24 mouse cellular contexts compared by ENCODE assay signal in genomic region chr8:106597067-106597466, GRCm38 (mm10). TPM values are rescaled to one million over a fixed set of nuclear protein-coding genes. Genes with fewer than 3 reads are reported as not detected.
DNase-seq lines count a peak whose midpoint lies in the region; ATAC-seq and TF ChIP-seq lines count a peak whose summit lies in the region.
"Had no signal": no experiment of that assay in that cellular context is flagged by ENCODE, and none has a peak within 500 bp of the region (broad histone marks: within the 10 kb centered on the region; RNA-seq: fewer than 3 reads in every experiment).

No protein-coding gene starts in this region.

- no peak overlapping the region for H3K4me2 ChIP-seq in liver, embryonic 13.5 days
- peak overlapping the region; percentile 15; the same call in 1 of the 2 replicates for H3K4me2 ChIP-seq in liver, postnatal 0 days (ENCODE audit: low read depth, low read length)
- no peak overlapping the region for H3K4me2 ChIP-seq in hindbrain, embryonic 11.5 days (replicated peaks; ENCODE audit: low read depth, low read length)
- H3K4me2 ChIP-seq: forebrain, embryonic 13.5 days; hindbrain, embryonic 13.5 days had no signal

- H3K9ac ChIP-seq in liver, adult 2 months (ENCODE audit: low read depth, low read length): no peak overlapping the region
- H3K9ac ChIP-seq in liver, embryonic 13.5 days: no peak overlapping the region
- no peak overlapping the region for H3K9ac ChIP-seq in liver, postnatal 0 days (replicated peaks)
- no peak overlapping the region for H3K9ac ChIP-seq in hindbrain, embryonic 11.5 days (ENCODE audit: low read depth, low read length)
- H3K9ac ChIP-seq: forebrain, embryonic 13.5 days; hindbrain, embryonic 13.5 days had no signal

- TF ChIP-seq EP300 in liver, postnatal 0 days (IDR thresholded peaks at IDR 0.05; ENCODE audit: low read depth): no peak

- no peak overlapping the region for H3K27ac ChIP-seq in liver, adult 2 months (replicated peaks; ENCODE audit: insufficient read depth, low read depth, low read length)
- H3K27ac ChIP-seq in liver, embryonic 13.5 days: peak overlapping the region; percentile 73
- peak overlapping the region; percentile 92 for H3K27ac ChIP-seq in liver, postnatal 0 days (ENCODE audit: low read depth)
- no peak overlapping the region for H3K27ac ChIP-seq in hindbrain, embryonic 11.5 days (ENCODE audit: low read depth, low read length)
- H3K27ac ChIP-seq: forebrain, embryonic 10.5 days; forebrain, embryonic 13.5 days; heart, adult 2 months; heart, embryonic 10.5 days; hindbrain, embryonic 13.5 days had no signal

- H3K4me1 ChIP-seq in liver, adult 2 months (ENCODE audit: control insufficient read depth, insufficient read depth, low read length): peaks cover 11% of the 10 kb centered on the region; the same call in 1 of the 2 replicates
- H3K4me1 ChIP-seq in liver, embryonic 13.5 days (replicated peaks): 0 out of 2 replicates have a peak, but pooled peaks cover 2% of the 10 kb centered on the region
- H3K4me1 ChIP-seq in liver, postnatal 0 days (ENCODE audit: insufficient read depth): 0 out of 2 replicates have a peak, but pooled peaks cover 5% of the 10 kb centered on the region
- 0 out of 2 replicates have a peak, but pooled peaks cover 2% of the 10 kb centered on the region for H3K4me1 ChIP-seq in hindbrain, embryonic 11.5 days (replicated peaks; ENCODE audit: control insufficient read depth, insufficient read depth, low read length)
- H3K4me1 ChIP-seq: heart, embryonic 10.5 days; hindbrain, embryonic 13.5 days had no signal

- TF ChIP-seq POLR2A in liver, adult 2 months (IDR thresholded peaks at IDR 0.05; ENCODE audit: extremely low read depth, insufficient read depth, low read length): no peak

- TF ChIP-seq CTCF in liver, adult 2 months (IDR thresholded peaks at IDR 0.05; ENCODE audit: low read depth, low read length): no peak
- TF ChIP-seq CTCF in liver, postnatal 0 days (IDR thresholded peaks at IDR 0.05; ENCODE audit: low read depth): no peak

- H3K4me3 ChIP-seq in liver, adult 2 months (ENCODE audit: insufficient read depth, low read depth, low read length): no peak overlapping the region
- H3K4me3 ChIP-seq in liver, embryonic 13.5 days (replicated peaks): no peak overlapping the region
- no peak overlapping the region for H3K4me3 ChIP-seq in liver, postnatal 0 days (ENCODE audit: low read depth, low read length)
- H3K4me3 ChIP-seq in hindbrain, embryonic 11.5 days (ENCODE audit: low read depth, low read length): no peak overlapping the region
- H3K4me3 ChIP-seq: forebrain, embryonic 10.5 days; forebrain, embryonic 13.5 days; heart, adult 2 months; heart, embryonic 10.5 days; hindbrain, embryonic 13.5 days had no signal

- H3K9me3 ChIP-seq in liver, embryonic 13.5 days (replicated peaks): no peaks in the 10 kb centered on the region
- no peaks in the 10 kb centered on the region for H3K9me3 ChIP-seq in liver, postnatal 0 days (ENCODE audit: low read length)
- no peaks in the 10 kb centered on the region for H3K9me3 ChIP-seq in hindbrain, embryonic 11.5 days (ENCODE audit: control insufficient read depth, low read length)
- H3K9me3 ChIP-seq: forebrain, embryonic 10.5 days; forebrain, embryonic 13.5 days; G1E; heart, embryonic 10.5 days; hindbrain, embryonic 13.5 days had no signal

- peak; percentile 73 for DNase-seq in liver, adult 2 months (ENCODE audit: extremely low read depth, low read depth, low spot score)
- DNase-seq in liver: no peak
- DNase-seq in liver, embryonic 13.5 days: no peak
- no peak for DNase-seq in liver, postnatal 0 days
- no peak for DNase-seq in layer of hippocampus, postnatal 36 days
- no peak for DNase-seq in hindbrain, embryonic 11.5 days (ENCODE audit: low spot score)
- no peak for DNase-seq in neural tube, embryonic 10.5 days (ENCODE audit: extremely low spot score, low spot score)
- DNase-seq: adrenal gland, postnatal 10 days; adrenal gland, postnatal 36 days; B cell, adult 2 months; cerebellum, adult 18-20 months; cerebellum, adult 9-10 months; cerebellum, postnatal 14 days; gastrocnemius, postnatal 10 days; gastrocnemius, postnatal 36 days; heart, adult 2 months had no signal

- WGBS in liver, adult 2 months: 38% methylated on average over 5 of the region's 5 CpGs
- 73% methylated on average over 5 of the region's 5 CpGs for WGBS in liver, embryonic 13.5 days (ENCODE audit: insufficient replicate concordance)
- WGBS in liver, postnatal 0 days (ENCODE audit: insufficient replicate concordance): 65% methylated on average over 5 of the region's 5 CpGs
- 93% methylated on average over 5 of the region's 5 CpGs for WGBS in hindbrain, embryonic 11.5 days

- 0 out of 2 replicates have a peak, but pooled peaks have one; percentile 51 for ATAC-seq in liver, embryonic 13.5 days (ENCODE audit: low read depth)
- peak; percentile 84 for ATAC-seq in liver, postnatal 0 days
- ATAC-seq in hindbrain, embryonic 11.5 days (ENCODE audit: low FRiP score): no peak
- ATAC-seq: forebrain, embryonic 13.5 days; forebrain, embryonic 16.5 days; Patski had no signal

- no peaks in the 10 kb centered on the region for H3K79me2 ChIP-seq in liver, adult 2 months (ENCODE audit: control insufficient read depth, insufficient read depth, low read length)

- no peaks in the 10 kb centered on the region for H3K36me3 ChIP-seq in liver, adult 2 months (ENCODE audit: control insufficient read depth, insufficient read depth, low read length)
- no peaks in the 10 kb centered on the region for H3K36me3 ChIP-seq in liver, embryonic 13.5 days
- no peaks in the 10 kb centered on the region for H3K36me3 ChIP-seq in liver, postnatal 0 days (replicated peaks; ENCODE audit: insufficient read depth, low read length)
- H3K36me3 ChIP-seq in hindbrain, embryonic 11.5 days (ENCODE audit: control insufficient read depth, insufficient read depth, low read length): no peaks in the 10 kb centered on the region
- H3K36me3 ChIP-seq: forebrain, embryonic 10.5 days; G1E; heart, embryonic 10.5 days; hindbrain, embryonic 13.5 days had no signal

- H3K27me3 ChIP-seq in liver, adult 2 months (ENCODE audit: control insufficient read depth, insufficient read depth, low read length): no peaks in the 10 kb centered on the region
- H3K27me3 ChIP-seq in liver, embryonic 13.5 days: peaks cover 18% of the 10 kb centered on the region
- 0 out of 2 replicates have a peak, but pooled peaks cover under 1% of the 10 kb centered on the region for H3K27me3 ChIP-seq in liver, postnatal 0 days (ENCODE audit: insufficient read depth, low read length)
- H3K27me3 ChIP-seq in hindbrain, embryonic 11.5 days (ENCODE audit: control insufficient read depth, insufficient read depth, low read length): peaks cover 4% of the 10 kb centered on the region; the same call in 1 of the 2 replicates
- H3K27me3 ChIP-seq: CH12.LX, Patski had no signal

RNA-seq across cellular contexts. Expression of gene Cdh1, which starts 6.1 kb away (rescaled TPM):
- 17.5 and 29.9 TPM in 2 replicates for total RNA-seq in liver, adult 2 months (2014; rRNA removed)
- polyA plus RNA-seq in liver, adult 2 months (2012; rRNA removed): 8.8 and 19.8 TPM in 2 replicates
- polyA plus RNA-seq in liver, embryonic 13.5 days (2015; fragmentation: Nextera tagmentation; extraction: Ambion mirVana): 12.1 and 17.3 TPM in 2 replicates
- 25.0 and 28.8 TPM in 2 replicates for polyA plus RNA-seq in liver, postnatal 0 days (2015; fragmentation: Nextera tagmentation; extraction: Ambion mirVana)
- under 1 TPM; 0.20 to 0.48 TPM for total RNA-seq in layer of hippocampus, postnatal 36 days (2021)
- 6.0 and 6.7 TPM in 2 replicates for polyA plus RNA-seq in hindbrain, embryonic 11.5 days (2014; fragmentation: Nextera tagmentation; extraction: Ambion mirVana)
- total RNA-seq: adrenal gland, postnatal 36 days; heart, adult 2 months had no signal
- polyA plus RNA-seq: G1E had no signal

RNA-seq across cellular contexts. Expression of gene Gm10073, which starts 23.8 kb away (rescaled TPM):
- 11.3 and 12.4 TPM in 2 replicates for total RNA-seq in liver, adult 2 months (2014; rRNA removed)
- 64.6 and 78.5 TPM in 2 replicates for polyA plus RNA-seq in liver, adult 2 months (2012; rRNA removed)
- polyA plus RNA-seq in liver, embryonic 13.5 days (2015; fragmentation: Nextera tagmentation; extraction: Ambion mirVana): 12.0 and 12.4 TPM in 2 replicates
- polyA plus RNA-seq in liver, postnatal 0 days (2015; fragmentation: Nextera tagmentation; extraction: Ambion mirVana): 7.2 and 7.3 TPM in 2 replicates
- 10 to 100 TPM; 86.3 to 90.8 TPM for total RNA-seq in layer of hippocampus, postnatal 36 days (2021)
- 3.7 and 4.8 TPM in 2 replicates for polyA plus RNA-seq in hindbrain, embryonic 11.5 days (2014; fragmentation: Nextera tagmentation; extraction: Ambion mirVana)

Comparison
In these comparisons a context has a peak if more than half of its experiments do, and no peak if none do; other contexts are left out.
1. H3K27ac ChIP-seq: peak in liver, embryonic 13.5 days (single experiment) and liver, postnatal 0 days (single experiment); none in liver, adult 2 months (single experiment) and hindbrain, embryonic 11.5 days (single experiment).